Mouse (Mus musculus) small intestine, adult 2 months (tissue): ENCODE data around the gene Syk.

Experiments
- CTCF ChIP-seq: fragments of 200-500 bp; IDR thresholded peaks from 2 replicates; pipeline ENCODE4 v1.5.1; 2012; ENCODE audit warnings: low read depth, mild to moderate bottlenecking, control low read depth, inconsistent platforms, low read length, moderate library complexity, mixed read lengths; ENCODE audit not compliant: insufficient replicate concordance, insufficient read length; ENCODE audit errors: extremely low read depth
- POLR2A ChIP-seq: fragments of 200-500 bp; IDR thresholded peaks from 2 replicates; pipeline ENCODE4 v1.6.1; 2012; ENCODE audit warnings: low read depth, mild to moderate bottlenecking, control low read depth, inconsistent platforms, low read length, moderate library complexity

DNA sequence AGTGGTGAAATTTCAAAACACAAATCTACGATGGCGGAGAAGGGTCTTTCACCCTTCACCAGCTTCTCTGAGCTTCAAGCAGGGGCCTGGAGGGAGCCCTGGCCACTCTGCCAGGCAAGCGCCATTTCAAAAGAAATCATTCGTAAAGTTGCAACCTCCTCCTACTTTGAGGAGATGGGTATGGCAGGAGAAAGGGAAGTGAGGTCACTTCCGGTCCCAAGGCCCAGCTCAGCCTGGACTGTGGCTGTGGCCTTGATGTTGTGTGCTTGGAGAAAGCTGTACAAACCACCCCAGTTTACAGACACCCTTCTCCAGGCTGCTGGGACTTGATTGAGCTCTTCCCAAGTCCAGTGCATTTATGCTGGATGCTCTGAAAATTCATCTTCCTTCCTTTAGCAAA is 36.5 kb downstream of the Syk start:
- no peak for TF ChIP-seq CTCF
- no peak for TF ChIP-seq POLR2A
